Mouse (Mus musculus) forebrain, embryonic 12.5 days (tissue): ENCODE measurements at regions not wholly inside any gene's neighbourhood (a gene's known extent, or its start where the extent isn't known, plus 50 kb on each side); places are given as distances from the start of the nearest gene placed in this dataset.
A peak's percentile ranks its signal among the peaks of the same experiment; 100 is the strongest.

Experiments
- ATAC-seq: fragments of 200-750 bp; cut with Nextera tagmentation; 2 replicates; pipeline ENCODE4 v1.8.0; 2017; ENCODE audit warnings: moderate TSS enrichment; ENCODE audit not compliant: low FRiP score
- H3K27ac ChIP-seq: fragments of 300-500 bp; sonication (generic); 2 replicates; pipeline ENCODE4 v1.5.1; 2016; ENCODE audit warnings: mild to moderate bottlenecking
- H3K27me3 ChIP-seq: fragments of 300-500 bp; sonication (generic); 2 replicates; pipeline ENCODE4 v1.6.1; 2016; ENCODE audit warnings: mild to moderate bottlenecking
- H3K36me3 ChIP-seq: fragments of 300-500 bp; sonication (generic); replicated peaks from 2 replicates; pipeline ENCODE4 v1.6.1; 2016; ENCODE audit warnings: mild to moderate bottlenecking
- H3K4me1 ChIP-seq: fragments of 300-500 bp; sonication (generic); 2 replicates; pipeline ENCODE4 v1.6.1; 2016
- H3K4me2 ChIP-seq: fragments of 300-500 bp; sonication (generic); 2 replicates; pipeline ENCODE4 v1.6.1; 2016; ENCODE audit warnings: mild to moderate bottlenecking, moderate library complexity
- H3K4me3 ChIP-seq: fragments of 300-500 bp; sonication (generic); replicated peaks from 2 replicates; pipeline ENCODE4 v1.5.1; 2016; ENCODE audit warnings: mild to moderate bottlenecking
- H3K9ac ChIP-seq: fragments of 300-500 bp; sonication (generic); 2 replicates; pipeline ENCODE4 v1.6.1; 2016; ENCODE audit warnings: mild to moderate bottlenecking
- H3K9me3 ChIP-seq: fragments of 300-500 bp; sonication (generic); 2 replicates; pipeline ENCODE4 v1.6.1; 2016
- WGBS: fragments of 180-500 bp; shearing (Covaris S2); methylation state at CpG from one replicate; pipeline ENCODE4 v1.1.7; 2016; 5-methylcytosine and 5-hydroxymethylcytosine counted together

GRCm38 (mm10) chr7:111227082-111227481, 144.3 kb upstream of the Eif4g2 start:
- whole genome bisulfite sequencing: 77% methylated on average over 3 of the region's 3 CpGs
- H3K9ac ChIP-seq: no peak overlapping the region
- H3K9me3 ChIP-seq: no peaks in the 10 kb centered on the region
- no peaks in the 10 kb centered on the region for H3K4me1 ChIP-seq
- no peaks in the 10 kb centered on the region for H3K36me3 ChIP-seq
- no peak for ATAC-seq
- H3K4me2 ChIP-seq: no peak overlapping the region
- H3K4me3 ChIP-seq: no peak overlapping the region
- H3K27me3 ChIP-seq: no peaks in the 10 kb centered on the region
- H3K27ac ChIP-seq: no peak overlapping the region

GRCm38 (mm10) chr7:111226026-111226656, 143.3 kb upstream of the Eif4g2 start:
- no peaks in the 10 kb centered on the region for H3K4me1 ChIP-seq
- no peaks in the 10 kb centered on the region for H3K36me3 ChIP-seq
- H3K4me2 ChIP-seq: no peak overlapping the region
- no peak overlapping the region for H3K27ac ChIP-seq
- no peak overlapping the region for H3K9ac ChIP-seq
- H3K9me3 ChIP-seq: no peaks in the 10 kb centered on the region
- no peak for ATAC-seq
- no peaks in the 10 kb centered on the region for H3K27me3 ChIP-seq
- H3K4me3 ChIP-seq: no peak overlapping the region
- WGBS: 100% methylated on average over 1 of the region's 1 CpGs

GRCm38 (mm10) chr7:111215586-111215985, 132.8 kb upstream of the Eif4g2 start:
- Histone ChIP-seq H3K9me3 (no peaks in the 10 kb centered on the region), H3K4me3 (no peak overlapping the region), H3K4me2 (no peak overlapping the region), H3K4me1 (peaks cover 8% of the 10 kb centered on the region; the same call in 1 of the 2 replicates), H3K9ac (no peak overlapping the region), H3K27me3 (no peaks in the 10 kb centered on the region), H3K27ac (no peak overlapping the region), H3K36me3 (no peaks in the 10 kb centered on the region)
- no peak for ATAC-seq
- 82% methylated on average over 5 of the region's 5 CpGs for WGBS

GRCm38 (mm10) chr7:111214226-111214906, 131.5 kb upstream of the Eif4g2 start:
- H3K9ac ChIP-seq: no peak overlapping the region
- H3K36me3 ChIP-seq: no peaks in the 10 kb centered on the region
- 81% methylated on average over 6 of the region's 6 CpGs for WGBS
- no peak for ATAC-seq
- no peaks in the 10 kb centered on the region for H3K27me3 ChIP-seq
- peaks cover 8% of the 10 kb centered on the region; the same call in 1 of the 2 replicates for H3K4me1 ChIP-seq
- no peak overlapping the region for H3K4me2 ChIP-seq
- H3K4me3 ChIP-seq: no peak overlapping the region
- H3K9me3 ChIP-seq: no peaks in the 10 kb centered on the region
- H3K27ac ChIP-seq: no peak overlapping the region

- ATAC-seq: no peak
- 71% methylated on average over 5 of the region's 5 CpGs for WGBS
- no peak overlapping the region for H3K4me3 ChIP-seq
- no peaks in the 10 kb centered on the region for H3K9me3 ChIP-seq
- no peak overlapping the region for H3K27ac ChIP-seq
- peaks cover 8% of the 10 kb centered on the region; the same call in 1 of the 2 replicates for H3K4me1 ChIP-seq
- no peak overlapping the region for H3K4me2 ChIP-seq
- no peaks in the 10 kb centered on the region for H3K27me3 ChIP-seq
- H3K9ac ChIP-seq: no peak overlapping the region
- H3K36me3 ChIP-seq: no peaks in the 10 kb centered on the region
These were observed 129.4 kb upstream of the Eif4g2 start for GRCm38 (mm10) chr7:111212188-111212587.

GRCm38 (mm10) chr7:111211641-111212040, 128.8 kb upstream of the Eif4g2 start:
- H3K9me3 ChIP-seq: no peaks in the 10 kb centered on the region
- no peaks in the 10 kb centered on the region for H3K36me3 ChIP-seq
- H3K4me3 ChIP-seq: no peak overlapping the region
- H3K27me3 ChIP-seq: no peaks in the 10 kb centered on the region
- no peak for ATAC-seq
- H3K4me1 ChIP-seq: peaks cover 8% of the 10 kb centered on the region; the same call in 1 of the 2 replicates
- WGBS: 70% methylated on average over 11 of the region's 11 CpGs
- no peak overlapping the region for H3K27ac ChIP-seq
- H3K9ac ChIP-seq: no peak overlapping the region
- no peak overlapping the region for H3K4me2 ChIP-seq

GRCm38 (mm10) chr7:111210282-111210681, 127.5 kb upstream of the Eif4g2 start:
- H3K4me1 ChIP-seq: peaks cover 8% of the 10 kb centered on the region; the same call in 1 of the 2 replicates
- no peak overlapping the region for H3K27ac ChIP-seq
- H3K9me3 ChIP-seq: no peaks in the 10 kb centered on the region
- no peak overlapping the region for H3K9ac ChIP-seq
- H3K4me2 ChIP-seq: no peak overlapping the region
- ATAC-seq: no peak
- H3K36me3 ChIP-seq: no peaks in the 10 kb centered on the region
- no peaks in the 10 kb centered on the region for H3K27me3 ChIP-seq
- WGBS: 80% methylated on average over 8 of the region's 8 CpGs
- H3K4me3 ChIP-seq: no peak overlapping the region

- 60% methylated on average over 5 of the region's 5 CpGs for WGBS
- no peak overlapping the region for H3K9ac ChIP-seq
- H3K4me3 ChIP-seq: no peak overlapping the region
- H3K36me3 ChIP-seq: no peaks in the 10 kb centered on the region
- no peak overlapping the region for H3K4me2 ChIP-seq
- 0 out of 2 replicates have a peak overlapping the region, but pooled peaks have one; percentile 32 for H3K27ac ChIP-seq
- H3K27me3 ChIP-seq: no peaks in the 10 kb centered on the region
- peak; percentile 65 for ATAC-seq
- no peaks in the 10 kb centered on the region; the same call in 1 of the 2 replicates for H3K4me1 ChIP-seq
- H3K9me3 ChIP-seq: 0 out of 2 replicates have a peak, but pooled peaks cover 6% of the 10 kb centered on the region
These were observed 123.0 kb upstream of the Eif4g2 start for GRCm38 (mm10) chr7:111205876-111206275.

GRCm38 (mm10) chr7:111198608-111199355, 116.0 kb upstream of the Eif4g2 start:
- 47% methylated on average over 10 of the region's 10 CpGs for WGBS

GRCm38 (mm10) chr7:111191674-111192073, 108.8 kb upstream of the Eif4g2 start:
- no peak overlapping the region for H3K9ac ChIP-seq
- H3K4me3 ChIP-seq: no peak overlapping the region
- H3K36me3 ChIP-seq: no peaks in the 10 kb centered on the region
- H3K27me3 ChIP-seq: no peaks in the 10 kb centered on the region
- ATAC-seq: no peak
- H3K4me1 ChIP-seq: no peaks in the 10 kb centered on the region
- no peak overlapping the region for H3K27ac ChIP-seq
- no peaks in the 10 kb centered on the region for H3K9me3 ChIP-seq
- WGBS: 82% methylated on average over 4 of the region's 4 CpGs
- no peak overlapping the region for H3K4me2 ChIP-seq

More at GRCm38 (mm10) chr7:111198608-111199355, 116.0 kb upstream of the Eif4g2 start:
- no peak for ATAC-seq
- H3K4me2 ChIP-seq: no peak overlapping the region
- 0 out of 2 replicates have a peak overlapping the region, but pooled peaks have one; percentile 5 for H3K27ac ChIP-seq
- no peaks in the 10 kb centered on the region for H3K36me3 ChIP-seq
- H3K9ac ChIP-seq: no peak overlapping the region
- no peaks in the 10 kb centered on the region for H3K9me3 ChIP-seq
- H3K4me1 ChIP-seq: no peaks in the 10 kb centered on the region
- no peak overlapping the region for H3K4me3 ChIP-seq
- H3K27me3 ChIP-seq: no peaks in the 10 kb centered on the region

GRCm38 (mm10) chr7:111191216-111191615, 108.4 kb upstream of the Eif4g2 start:
- Histone ChIP-seq H3K4me3 (no peak overlapping the region), H3K36me3 (no peaks in the 10 kb centered on the region), H3K27me3 (no peaks in the 10 kb centered on the region), H3K27ac (no peak overlapping the region), H3K9ac (no peak overlapping the region), H3K4me1 (no peaks in the 10 kb centered on the region), H3K4me2 (no peak overlapping the region), H3K9me3 (no peaks in the 10 kb centered on the region)
- ATAC-seq: no peak

GRCm38 (mm10) chr7:111189731-111190130, 106.9 kb upstream of the Eif4g2 start:
- no peak for ATAC-seq
- no peak overlapping the region for H3K9ac ChIP-seq
- no peak overlapping the region for H3K27ac ChIP-seq
- 91% methylated on average over 4 of the region's 4 CpGs for WGBS
- no peak overlapping the region for H3K4me3 ChIP-seq
- no peaks in the 10 kb centered on the region for H3K9me3 ChIP-seq
- no peaks in the 10 kb centered on the region for H3K4me1 ChIP-seq
- H3K4me2 ChIP-seq: no peak overlapping the region
- H3K36me3 ChIP-seq: no peaks in the 10 kb centered on the region
- no peaks in the 10 kb centered on the region for H3K27me3 ChIP-seq
